Mouse (Mus musculus): ENCODE measurements around the gene Foxd2.

DNA sequence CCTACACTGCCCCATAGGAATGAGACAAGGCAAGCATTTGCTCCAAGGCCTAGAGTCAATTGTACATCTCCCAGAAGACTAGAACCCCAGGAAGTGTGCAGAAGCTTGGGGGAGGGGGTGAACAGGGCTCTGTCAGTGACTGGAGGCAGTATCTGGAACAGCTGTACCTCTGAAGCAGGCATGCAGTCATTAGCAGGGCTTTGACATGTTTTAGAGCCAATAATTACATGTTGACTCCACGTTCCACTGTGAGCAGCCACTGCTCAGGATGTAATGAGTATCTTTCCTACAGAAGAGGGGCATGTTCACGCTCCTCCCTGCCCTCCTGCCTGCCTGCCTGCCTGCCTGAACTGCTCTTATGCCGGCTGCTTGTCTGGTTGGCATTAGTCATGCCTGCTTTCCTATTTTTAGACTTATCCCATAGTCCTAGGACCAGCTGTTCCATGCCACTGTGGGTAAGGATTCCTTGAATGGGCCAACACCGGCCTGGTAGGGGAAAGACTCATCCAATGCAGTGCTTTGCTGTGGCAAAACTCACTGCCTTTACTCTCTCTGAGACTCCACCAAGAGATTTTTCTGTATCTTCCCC, 28.9 kb upstream of the Foxd2 start:
- TF ChIP-seq USF1 (IDR thresholded peaks at IDR 0.05; ENCODE audit: low read depth) (no peak), POLR2AphosphoS2 (IDR thresholded peaks at IDR 0.05; ENCODE audit: insufficient read length, low read depth) (no peak)

All from myocyte (in vitro differentiated cells).